8 mouse cellular contexts compared by ENCODE assay signal in the genomic region with DNA sequence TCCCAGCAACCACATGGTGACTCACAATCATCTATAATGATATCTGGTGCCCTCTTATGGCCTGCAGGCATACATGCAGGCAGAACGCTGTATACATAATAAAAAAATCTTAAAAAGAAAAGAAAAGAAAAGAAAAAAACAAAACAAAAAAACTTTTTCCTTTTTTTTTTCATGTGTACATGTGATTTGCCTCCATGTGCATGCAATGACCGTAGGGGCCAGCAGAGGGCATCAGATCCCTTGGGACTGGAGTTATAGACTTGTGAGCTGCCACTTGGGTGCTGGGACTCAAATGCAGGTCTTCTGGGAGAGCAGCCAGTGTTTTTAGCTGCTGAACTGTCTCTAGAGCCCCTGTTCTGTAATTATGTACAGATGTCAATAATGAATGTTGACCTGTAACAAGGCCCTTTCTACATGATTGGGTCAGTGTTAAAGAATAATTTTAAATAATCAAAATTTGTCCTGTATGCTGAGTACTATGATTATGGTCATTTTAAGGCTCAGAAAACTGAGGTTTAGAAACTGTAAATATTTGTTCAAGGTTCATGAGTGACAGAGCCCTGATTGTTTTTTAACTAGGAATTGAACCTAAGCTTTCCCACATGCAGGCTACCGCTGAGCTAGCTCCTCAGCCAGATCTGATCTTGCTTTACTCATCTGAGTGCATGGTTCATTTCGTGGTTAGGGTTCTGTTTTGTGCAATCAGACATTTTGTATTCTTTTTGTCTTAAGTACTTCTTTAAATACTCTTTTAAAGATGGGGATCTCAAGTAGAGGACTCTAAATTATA. TPM values are rescaled to one million over a fixed set of nuclear protein-coding genes. Genes with fewer than 3 reads are reported as not detected.
A peak's percentile ranks its signal among the peaks of the same experiment; 100 is the strongest.
DNase-seq lines count a peak whose midpoint lies in the region; ATAC-seq and TF ChIP-seq lines count a peak whose summit lies in the region.

No protein-coding gene starts in this region.

- no peak for TF ChIP-seq EP300 in ES-Bruce4 (IDR thresholded peaks at IDR 0.05; ENCODE audit: insufficient read depth, low read depth, low read length)

- ATAC-seq in megakaryocyte progenitor cell, adult 5-6 weeks (replicated peaks; ENCODE audit: poor library complexity): peak; percentile 66

- no peaks in the 10 kb centered on the region for H3K4me1 ChIP-seq in ES-Bruce4 (ENCODE audit: control insufficient read depth, insufficient read depth, low read length)

- DNase-seq in kidney, adult 18-20 months: peak; percentile 55
- DNase-seq in kidney, adult 11 months: no peak
- peak; percentile 19 for DNase-seq in c-Kit-positive CD71-negative TER-119-negative erythroid progenitor cells, embryonic 14.5 days (ENCODE audit: low read depth)
- no peak for DNase-seq in gastrocnemius, postnatal 10 days
- DNase-seq in frontal cortex, postnatal 36 days (ENCODE audit: low spot score in 2 of 2): no peak
- DNase-seq in left cerebral cortex, postnatal 25 days (ENCODE audit: low spot score in 2 of 2): no peak

- H3K4me3 ChIP-seq in ES-Bruce4 (ENCODE audit: low read depth, low read length): no peak overlapping the region

- H3K9me3 ChIP-seq in ES-Bruce4 (replicated peaks; ENCODE audit: control insufficient read depth, insufficient read depth, low read length, poor library complexity, severe bottlenecking): no peaks in the 10 kb centered on the region

- no peaks in the 10 kb centered on the region for H3K27me3 ChIP-seq in ES-Bruce4 (ENCODE audit: control insufficient read depth, insufficient read depth, low read length, poor library complexity, severe bottlenecking)

- no peak overlapping the region for H3K27ac ChIP-seq in ES-Bruce4 (ENCODE audit: insufficient read depth, low read length)

- TF ChIP-seq POLR2A in ES-Bruce4 (IDR thresholded peaks at IDR 0.05; ENCODE audit: insufficient read depth, low read length): no peak

- intact Hi-C loops in left cerebral cortex, postnatal 25 days (cut with DNase I): loop anchor here (5.0 kb wide), 1 partner anchor 294 kb away; no protein-coding TSS in a partner anchor

- H3K9ac ChIP-seq in ES-Bruce4 (ENCODE audit: low read depth, poor library complexity, severe bottlenecking): no peak overlapping the region

- no peaks in the 10 kb centered on the region for H3K36me3 ChIP-seq in ES-Bruce4 (ENCODE audit: control insufficient read depth, insufficient read depth, low read length, poor library complexity, severe bottlenecking)

- peak; percentile 55 for TF ChIP-seq CTCF in ES-Bruce4 (IDR thresholded peaks at IDR 0.05; ENCODE audit: low read depth, low read length)

RNA-seq across cellular contexts. Expression of gene Fdx1, which starts 30.3 kb away (rescaled TPM):
- polyA plus RNA-seq in ES-Bruce4 (2011; ENCODE audit: insufficient read depth, insufficient read length, low read depth, missing spikeins): 16.1 and 17.0 TPM in 2 replicates
- 25.7 and 30.4 TPM in 2 replicates for total RNA-seq in megakaryocyte progenitor cell, adult 5-6 weeks (2015)
- total RNA-seq in megakaryocyte progenitor cell, adult 5-6 weeks (2017): 4.7 and 7.0 TPM in 2 replicates
- 10 to 100 TPM; 36.9 to 43.0 TPM for total RNA-seq in gastrocnemius, postnatal 10 days (2021)
- 10 to 100 TPM; 18.3 to 19.4 TPM for total RNA-seq in left cerebral cortex, postnatal 25 days (2021)

RNA-seq across cellular contexts. Expression of gene Rdx, which starts 53.3 kb away (rescaled TPM):
- polyA plus RNA-seq in ES-Bruce4 (2011; ENCODE audit: insufficient read depth, insufficient read length, low read depth, missing spikeins): 143 and 157 TPM in 2 replicates
- 95.2 and 95.3 TPM in 2 replicates for total RNA-seq in megakaryocyte progenitor cell, adult 5-6 weeks (2015)
- 212 and 232 TPM in 2 replicates for total RNA-seq in megakaryocyte progenitor cell, adult 5-6 weeks (2017)
- 100 to 1,000 TPM; 119 to 122 TPM for total RNA-seq in gastrocnemius, postnatal 10 days (2021)
- total RNA-seq in left cerebral cortex, postnatal 25 days (2021): 10 to 100 TPM; 45.5 to 50.0 TPM

Comparison
In these comparisons a context has a peak if more than half of its experiments do, and no peak if none do; other contexts are left out.
1. DNase-seq: peak in kidney, adult 18-20 months (single experiment) and c-Kit-positive CD71-negative TER-119-negative erythroid progenitor cells, embryonic 14.5 days (single experiment); none in kidney, adult 11 months (single experiment), gastrocnemius, postnatal 10 days (single experiment), frontal cortex, postnatal 36 days (0 of 2) and left cerebral cortex, postnatal 25 days (0 of 2).